Mouse (Mus musculus) CH12.LX (cell line): ENCODE measurements at regions not wholly inside any gene's neighbourhood (a gene's known extent, or its start where the extent isn't known, plus 50 kb on each side); places are given as distances from the start of the nearest gene placed in this dataset.

Experiments used
- CHD2 ChIP-seq: IDR thresholded peaks from 2 replicates; pipeline ENCODE4 v1.6.1; 2011; ENCODE audit warnings: low read length, improper control_type of control experiment
- CTCF ChIP-seq, 2 experiments: IDR thresholded peaks in 1 of 2; conservative IDR thresholded peaks in 1 of 2; 2 replicates each; pipeline ENCODE4 v1.5.1; 2011 to 2012; ENCODE audit warnings: low read depth in 2 of 2, low read length in 2 of 2, improper control_type of control experiment in 1 of 2, inconsistent platforms in 1 of 2, mild to moderate bottlenecking in 1 of 2, moderate library complexity in 1 of 2
- EP300 ChIP-seq: IDR thresholded peaks from 2 replicates; pipeline ENCODE4 v1.6.1; 2011; ENCODE audit warnings: low read length, improper control_type of control experiment
- JUND ChIP-seq: conservative IDR thresholded peaks from 2 replicates; pipeline ENCODE4 v1.6.1; 2011; ENCODE audit warnings: low read depth, low read length, improper control_type of control experiment
- MAFK ChIP-seq: IDR thresholded peaks from 2 replicates; pipeline ENCODE4 v1.6.1; 2011; ENCODE audit warnings: low read length, improper control_type of control experiment; ENCODE audit not compliant: insufficient replicate concordance
- MAZ ChIP-seq: IDR thresholded peaks from 2 replicates; pipeline ENCODE4 v1.6.1; 2012; ENCODE audit warnings: low read depth, mild to moderate bottlenecking, inconsistent platforms, low read length, improper control_type of control experiment, moderate library complexity
- POLR2A ChIP-seq: IDR thresholded peaks from 2 replicates; pipeline ENCODE4 v1.6.1; 2011; ENCODE audit warnings: low read depth, mild to moderate bottlenecking, improper control_type of control experiment, low read length
- RCOR1 ChIP-seq: conservative IDR thresholded peaks from 2 replicates; pipeline ENCODE4 v1.6.1; 2012; ENCODE audit warnings: low read depth, mild to moderate bottlenecking, inconsistent platforms, low read length, improper control_type of control experiment
- SIN3A ChIP-seq: IDR thresholded peaks from 2 replicates; pipeline ENCODE4 v1.6.1; 2012; ENCODE audit warnings: low read length, improper control_type of control experiment, inconsistent platforms
- TBP ChIP-seq: conservative IDR thresholded peaks from 2 replicates; pipeline ENCODE4 v1.6.1; 2011; ENCODE audit warnings: low read depth, low read length, improper control_type of control experiment
- TCF12 ChIP-seq: IDR thresholded peaks from 2 replicates; pipeline ENCODE4 v1.6.1; 2014; ENCODE audit warnings: low read depth, mild to moderate bottlenecking, inconsistent platforms, low read length, improper control_type of control experiment
- USF1 ChIP-seq: IDR thresholded peaks from 2 replicates; pipeline ENCODE4 v1.6.1; 2014; ENCODE audit warnings: low read depth, mild to moderate bottlenecking, inconsistent platforms, low read length, improper control_type of control experiment
- USF2 ChIP-seq: conservative IDR thresholded peaks from 2 replicates; pipeline ENCODE4 v1.6.1; 2011; ENCODE audit warnings: low read depth, low read length, improper control_type of control experiment

GRCm38 (mm10) chr8:100475950-100476349 is 1059.7 kb upstream of the Cdh8 start:
- TF ChIP-seq CHD2 (no peak), MAZ (no peak), EP300 (no peak), TBP (no peak), CTCF (conservative IDR thresholded peaks at IDR 0.05 in 1 of 2, IDR thresholded peaks at IDR 0.05 in 1 of 2; ENCODE audit: low read depth in 2 of 2, low read length in 2 of 2) (no peak), POLR2A (no peak), TCF12 (no peak), SIN3A (no peak), JUND (no peak), MAFK (no peak), USF2 (no peak), RCOR1 (no peak), USF1 (no peak)
